Mouse (Mus musculus): ENCODE measurements at regions not wholly inside any gene's neighbourhood (a gene's known extent, or its start where the extent isn't known, plus 50 kb on each side); places are given as distances from the start of the nearest gene placed in this dataset.
"Not testable (repeated sequence)": the region's sequence is repeated elsewhere in the genome, so short reads cannot be mapped to it uniquely, and the experiment has no call there.

- Histone ChIP-seq H3K27me3 (no peaks in the 10 kb centered on the region), H3K36me3 (no peaks in the 10 kb centered on the region), H3K9ac (no peak overlapping the region), H3K27ac (no peak overlapping the region), H3K9me3 (no peaks in the 10 kb centered on the region), H3K4me1 (no peaks in the 10 kb centered on the region), H3K4me2 (no peak overlapping the region), H3K4me3 (no peak overlapping the region)
- WGBS, result 81% methylated on average over 5 of the region's 5 CpGs
- ATAC-seq (ENCODE audit: insufficient number of reproducible peaks, insufficient read depth, low FRiP score, low TSS enrichment, low read depth), result no peak
Measured at GRCm38 (mm10) chr10:46058199-46058472, 480.5 kb downstream of the Hace1 start.

DNA sequence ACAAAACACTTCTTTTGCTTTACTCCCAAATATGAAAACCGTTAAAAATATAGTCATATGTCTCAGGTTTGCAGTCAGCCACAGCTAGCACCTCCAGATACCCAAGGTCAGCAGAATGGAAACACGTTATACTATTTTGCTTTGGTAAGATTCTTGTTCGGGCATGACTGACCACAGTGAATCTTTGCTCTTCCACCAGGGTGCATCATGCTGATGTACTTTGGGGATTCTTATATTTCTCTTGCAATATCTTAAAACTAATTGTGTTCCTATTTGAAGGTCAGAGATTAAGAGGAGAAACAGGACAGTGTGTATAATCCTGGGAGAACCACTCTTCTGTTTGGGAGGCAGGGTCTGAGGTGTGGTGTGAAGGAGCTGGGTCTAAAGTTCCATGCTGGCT lies 481.7 kb downstream of the Hace1 start:
- Histone ChIP-seq H3K36me3 (no peaks in the 10 kb centered on the region), H3K4me2 (no peak overlapping the region), H3K4me3 (no peak overlapping the region), H3K27ac (no peak overlapping the region), H3K9ac (no peak overlapping the region), H3K4me1 (no peaks in the 10 kb centered on the region), H3K27me3 (no peaks in the 10 kb centered on the region), H3K9me3 (no peaks in the 10 kb centered on the region)
- no peak for ATAC-seq (ENCODE audit: insufficient number of reproducible peaks, insufficient read depth, low FRiP score, low TSS enrichment, low read depth)
- WGBS, result 73% methylated on average over 3 of the region's 3 CpGs

GRCm38 (mm10) chr10:46063831-46064230 lies 486.2 kb downstream of the Hace1 start:
- WGBS, result 82% methylated on average over 4 of the region's 4 CpGs
- Histone ChIP-seq H3K9me3 (no peaks in the 10 kb centered on the region), H3K9ac (no peak overlapping the region), H3K4me2 (no peak overlapping the region), H3K36me3 (no peaks in the 10 kb centered on the region), H3K27ac (no peak overlapping the region), H3K4me1 (no peaks in the 10 kb centered on the region), H3K4me3 (no peak overlapping the region), H3K27me3 (no peaks in the 10 kb centered on the region)
- no peak for ATAC-seq (ENCODE audit: insufficient number of reproducible peaks, insufficient read depth, low FRiP score, low TSS enrichment, low read depth)

DNA sequence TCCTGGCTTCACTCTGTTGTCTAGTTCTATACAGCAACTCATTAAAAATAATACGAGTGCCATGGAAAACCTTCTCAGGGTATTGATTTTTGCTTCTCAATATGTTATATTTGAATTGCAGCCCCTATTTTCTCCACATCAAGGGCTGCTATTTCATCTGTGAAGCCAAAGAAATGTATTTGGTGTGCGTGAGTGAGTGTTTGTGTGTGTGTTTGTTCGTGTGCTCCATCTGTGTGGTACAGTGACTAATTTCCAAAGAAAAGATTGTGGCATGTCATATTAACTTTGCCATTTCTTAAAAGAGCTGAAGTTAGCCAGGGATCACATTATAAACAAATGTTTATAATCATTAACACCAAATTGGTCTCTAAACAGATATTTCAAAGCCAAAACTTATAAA lies 493.1 kb downstream of the Hace1 start:
- Histone ChIP-seq H3K4me2 (no peak overlapping the region), H3K9ac (no peak overlapping the region), H3K4me3 (no peak overlapping the region), H3K27ac (no peak overlapping the region), H3K36me3 (no peaks in the 10 kb centered on the region), H3K27me3 (no peaks in the 10 kb centered on the region), H3K4me1 (0 out of 2 replicates have a peak, but pooled peaks cover 2% of the 10 kb centered on the region), H3K9me3 (no peaks in the 10 kb centered on the region)
- 58% methylated on average over 3 of the region's 3 CpGs for WGBS
- ATAC-seq (ENCODE audit: insufficient number of reproducible peaks, insufficient read depth, low FRiP score, low TSS enrichment, low read depth), result no peak

DNA sequence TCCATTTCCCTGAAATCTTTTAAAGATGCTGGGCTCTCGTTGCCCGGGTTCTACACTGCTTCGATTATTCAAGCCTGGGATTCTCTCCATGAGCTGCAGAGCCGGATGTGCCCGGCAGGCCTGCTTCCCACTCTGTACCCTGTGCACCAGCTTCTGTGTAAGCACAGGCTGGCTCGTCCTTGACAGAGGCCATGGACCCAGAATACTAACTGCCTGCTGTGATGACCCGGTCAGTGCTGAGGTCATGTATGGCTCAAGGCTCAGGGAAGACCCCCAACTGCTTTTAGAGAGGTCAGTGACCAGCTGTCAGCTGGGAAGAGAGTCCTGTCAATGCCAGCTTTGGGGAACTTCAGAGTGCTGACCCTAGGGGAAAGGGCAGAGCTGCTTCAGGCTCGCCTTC lies 493.6 kb downstream of the Hace1 start:
- Histone ChIP-seq H3K27ac (no peak overlapping the region), H3K4me2 (no peak overlapping the region), H3K27me3 (no peaks in the 10 kb centered on the region), H3K4me1 (0 out of 2 replicates have a peak, but pooled peaks cover 2% of the 10 kb centered on the region), H3K36me3 (no peaks in the 10 kb centered on the region), H3K9ac (no peak overlapping the region), H3K4me3 (no peak overlapping the region), H3K9me3 (no peaks in the 10 kb centered on the region)
- whole genome bisulfite sequencing, result 34% methylated on average over 8 of the region's 8 CpGs
- ATAC-seq (ENCODE audit: insufficient number of reproducible peaks, insufficient read depth, low FRiP score, low TSS enrichment, low read depth), result no peak

GRCm38 (mm10) chr10:46071810-46072549 lies 494.4 kb downstream of the Hace1 start:
- Histone ChIP-seq H3K4me3 (no peak overlapping the region), H3K27ac (no peak overlapping the region), H3K9me3 (no peaks in the 10 kb centered on the region), H3K9ac (no peak overlapping the region), H3K4me1 (peaks cover 7% of the 10 kb centered on the region; the same call in 1 of the 2 replicates), H3K4me2 (no peak overlapping the region), H3K27me3 (no peaks in the 10 kb centered on the region), H3K36me3 (no peaks in the 10 kb centered on the region)
- no peak for ATAC-seq (ENCODE audit: insufficient number of reproducible peaks, insufficient read depth, low FRiP score, low TSS enrichment, low read depth)
- 74% methylated on average over 12 of the region's 12 CpGs for WGBS

- no peaks in the 10 kb centered on the region for H3K36me3 ChIP-seq
- H3K27ac ChIP-seq, result no peak overlapping the region
- no peak for ATAC-seq (ENCODE audit: insufficient number of reproducible peaks, insufficient read depth, low FRiP score, low TSS enrichment, low read depth)
- no peaks in the 10 kb centered on the region for H3K27me3 ChIP-seq
- no peak overlapping the region for H3K9ac ChIP-seq
- WGBS, result 69% methylated on average over 16 of the region's 16 CpGs
- no peak overlapping the region for H3K4me2 ChIP-seq
- no peaks in the 10 kb centered on the region for H3K9me3 ChIP-seq
- H3K4me1 ChIP-seq, result peaks cover 12% of the 10 kb centered on the region; the same call in 1 of the 2 replicates
- no peak overlapping the region for H3K4me3 ChIP-seq
Measured at GRCm38 (mm10) chr10:46072550-46073470, 495.2 kb downstream of the Hace1 start.

DNA sequence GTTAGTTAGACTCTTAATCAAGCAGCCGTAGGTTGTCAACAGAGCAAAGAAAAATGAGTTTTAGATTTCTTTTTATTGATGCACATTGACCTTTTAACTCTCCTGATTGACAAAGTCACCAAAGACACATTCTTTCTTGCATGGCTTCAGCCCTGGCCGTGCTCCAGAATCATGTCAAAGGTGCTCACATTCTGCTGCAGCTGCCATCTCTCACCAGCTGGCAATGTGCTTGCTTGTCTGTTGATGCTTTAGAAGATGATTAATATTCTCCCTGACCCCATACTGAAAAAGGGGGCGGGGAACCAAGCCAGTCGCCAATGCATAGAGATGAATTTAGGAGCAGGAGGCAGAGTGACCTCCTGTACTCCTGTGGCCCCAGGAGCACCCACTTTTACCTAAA lies 510.1 kb downstream of the Hace1 start:
- 52% methylated on average over 4 of the region's 4 CpGs for WGBS
- Histone ChIP-seq H3K4me2 (no peak overlapping the region), H3K27ac (no peak overlapping the region), H3K4me1 (no peaks in the 10 kb centered on the region), H3K36me3 (no peaks in the 10 kb centered on the region), H3K9me3 (no peaks in the 10 kb centered on the region), H3K4me3 (no peak overlapping the region), H3K27me3 (no peaks in the 10 kb centered on the region), H3K9ac (no peak overlapping the region)
- no peak for ATAC-seq (ENCODE audit: insufficient number of reproducible peaks, insufficient read depth, low FRiP score, low TSS enrichment, low read depth)

GRCm38 (mm10) chr10:46100837-46101236 lies 523.2 kb downstream of the Hace1 start:
- Histone ChIP-seq H3K4me3 (no peak overlapping the region), H3K27me3 (no peaks in the 10 kb centered on the region), H3K4me1 (no peaks in the 10 kb centered on the region), H3K9me3 (no peaks in the 10 kb centered on the region), H3K4me2 (no peak overlapping the region), H3K9ac (no peak overlapping the region), H3K36me3 (no peaks in the 10 kb centered on the region), H3K27ac (no peak overlapping the region)
- ATAC-seq (ENCODE audit: insufficient number of reproducible peaks, insufficient read depth, low FRiP score, low TSS enrichment, low read depth), result no peak

GRCm38 (mm10) chr10:46108810-46109209 lies 531.2 kb downstream of the Hace1 start:
- Histone ChIP-seq H3K4me1 (no peaks in the 10 kb centered on the region), H3K36me3 (no peaks in the 10 kb centered on the region), H3K4me3 (no peak overlapping the region), H3K27me3 (no peaks in the 10 kb centered on the region), H3K9me3 (no peaks in the 10 kb centered on the region), H3K9ac (no peak overlapping the region), H3K27ac (no peak overlapping the region), H3K4me2 (no peak overlapping the region)
- no peak for ATAC-seq (ENCODE audit: insufficient number of reproducible peaks, insufficient read depth, low FRiP score, low TSS enrichment, low read depth)
- 76% methylated on average over 4 of the region's 4 CpGs for WGBS

- WGBS, result 88% methylated on average over 5 of the region's 5 CpGs
- ATAC-seq (ENCODE audit: insufficient number of reproducible peaks, insufficient read depth, low FRiP score, low TSS enrichment, low read depth), result no peak
- Histone ChIP-seq H3K27me3 (no peaks in the 10 kb centered on the region), H3K9me3 (no peaks in the 10 kb centered on the region), H3K4me3 (no peak overlapping the region), H3K4me2 (no peak overlapping the region), H3K9ac (no peak overlapping the region), H3K4me1 (no peaks in the 10 kb centered on the region), H3K36me3 (no peaks in the 10 kb centered on the region), H3K27ac (no peak overlapping the region)
Measured at GRCm38 (mm10) chr10:46114631-46115130, 537.1 kb downstream of the Hace1 start.

DNA sequence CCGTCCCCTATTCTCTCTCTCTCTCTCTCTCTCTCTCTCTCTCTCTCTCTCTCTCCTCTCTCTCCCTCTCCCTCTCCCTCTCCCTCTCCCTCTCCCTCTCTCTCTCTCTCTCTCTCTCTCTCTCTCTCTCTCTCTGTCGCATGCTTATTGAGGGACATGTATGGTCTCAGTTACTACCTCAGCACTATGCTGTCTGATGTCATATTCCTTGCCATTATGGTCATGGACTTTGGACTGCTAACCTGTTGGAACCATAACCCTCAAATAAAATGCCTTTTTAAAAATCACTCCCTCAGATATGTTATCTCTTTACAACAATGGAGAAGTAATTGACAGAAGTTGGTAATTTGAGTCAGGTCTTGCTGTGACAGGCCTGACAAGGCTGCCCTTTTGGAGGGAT lies 544.8 kb downstream of the Hace1 start:
- H3K27me3 ChIP-seq; H3K9me3 ChIP-seq; H3K4me3 ChIP-seq; ATAC-seq (ENCODE audit: insufficient number of reproducible peaks, insufficient read depth, low FRiP score, low TSS enrichment, low read depth); H3K4me2 ChIP-seq; H3K36me3 ChIP-seq; H3K9ac ChIP-seq; H3K27ac ChIP-seq; H3K4me1 ChIP-seq: not testable (repeated sequence)
- WGBS, result 85% methylated on average over 2 of the region's 2 CpGs
